Mouse (Mus musculus): Measurements from ENCODE around the gene L1td1.
A peak's percentile ranks its signal among the peaks of the same experiment; 100 is the strongest.
"Not testable (repeated sequence)": the region's sequence is repeated elsewhere in the genome, so short reads cannot be mapped to it uniquely, and the experiment has no call there.

The L1td1 gene

GRCm38 (mm10) chr4:98726590-98727237, at the start of gene L1td1:
L1td1 (plus strand) TSS chr4:98726734.
- DNase-seq = no peak

- DNase-seq = no peak
Measured at GRCm38 (mm10) chr4:98677506-98677905, 49.0 kb upstream of the L1td1 start.

GRCm38 (mm10) chr4:98686678-98687267, 39.8 kb upstream of the L1td1 start:
- no peak for DNase-seq

- no peak for DNase-seq
Measured at GRCm38 (mm10) chr4:98688116-98688515, 38.4 kb upstream of the L1td1 start.

- DNase-seq = no peak
Measured at GRCm38 (mm10) chr4:98688520-98688919, 38.0 kb upstream of the L1td1 start.

GRCm38 (mm10) chr4:98689988-98690387, 36.5 kb upstream of the L1td1 start:
- no peak for DNase-seq

GRCm38 (mm10) chr4:98693465-98694185, 32.9 kb upstream of the L1td1 start:
- no peak for DNase-seq

- no peak for DNase-seq
Measured at GRCm38 (mm10) chr4:98697932-98698331, 28.6 kb upstream of the L1td1 start.

GRCm38 (mm10) chr4:98698921-98699320, 27.6 kb upstream of the L1td1 start:
- DNase-seq = no peak

GRCm38 (mm10) chr4:98700156-98700555, 26.4 kb upstream of the L1td1 start:
- DNase-seq = no peak

GRCm38 (mm10) chr4:98702201-98702894, 24.2 kb upstream of the L1td1 start:
- DNase-seq = peak; percentile 56

- DNase-seq = no peak
Measured at GRCm38 (mm10) chr4:98710891-98711290, 15.6 kb upstream of the L1td1 start.

GRCm38 (mm10) chr4:98717735-98718546, 8.6 kb upstream of the L1td1 start:
- DNase-seq = no peak

- DNase-seq = no peak
Measured at GRCm38 (mm10) chr4:98718547-98718917, 8.0 kb upstream of the L1td1 start.

GRCm38 (mm10) chr4:98722454-98722853, 4.1 kb upstream of the L1td1 start:
- DNase-seq = peak; percentile 36

GRCm38 (mm10) chr4:98724682-98725081, 1.9 kb upstream of the L1td1 start:
- DNase-seq = not testable (repeated sequence)

GRCm38 (mm10) chr4:98725439-98725838, 1.1 kb upstream of the L1td1 start:
- no peak for DNase-seq

GRCm38 (mm10) chr4:98727295-98727958, 893 bp downstream of the L1td1 start:
- DNase-seq = no peak

GRCm38 (mm10) chr4:98727959-98728347, 1.4 kb downstream of the L1td1 start:
- DNase-seq = no peak

GRCm38 (mm10) chr4:98728716-98729115, 2.2 kb downstream of the L1td1 start:
- no peak for DNase-seq

- DNase-seq = no peak
Measured at GRCm38 (mm10) chr4:98733660-98734059, 7.1 kb downstream of the L1td1 start.

GRCm38 (mm10) chr4:98739753-98740152, 13.2 kb downstream of the L1td1 start:
- no peak for DNase-seq
